25 mouse cellular contexts compared by ENCODE assay signal in the genomic region with DNA sequence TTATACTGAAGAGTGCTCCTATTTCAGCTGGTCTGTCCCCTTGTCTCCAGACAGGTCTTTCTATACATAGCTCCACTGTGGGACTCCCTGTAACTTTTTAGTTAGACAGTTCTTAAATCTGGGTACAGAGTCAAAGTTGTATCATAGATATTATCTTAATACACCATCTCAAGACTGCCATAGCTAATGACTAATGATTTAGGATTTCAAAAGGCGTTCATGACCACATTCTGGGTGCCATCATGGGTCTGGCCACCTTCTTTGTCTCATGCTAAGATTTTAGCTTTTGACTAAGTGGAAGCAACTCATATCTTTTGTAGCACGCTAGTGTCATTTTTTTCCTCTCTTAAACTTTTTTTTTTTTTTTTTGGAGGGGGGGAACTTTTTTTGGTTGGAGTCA.
DNase-seq lines count a peak whose midpoint lies in the region; ATAC-seq and TF ChIP-seq lines count a peak whose summit lies in the region.
"Had no signal": no experiment of that assay in that cellular context is flagged by ENCODE, and none has a peak within 500 bp of the region (broad histone marks: within the 10 kb centered on the region; RNA-seq: fewer than 3 reads in every experiment).

No protein-coding gene starts in this region.

- H3K4me2 ChIP-seq in lung, postnatal 0 days (replicated peaks; ENCODE audit: low read depth, low read length), result no peak overlapping the region
- H3K4me2 ChIP-seq in myocyte (ENCODE audit: low read depth), result peak overlapping the region; percentile 62
- H3K4me2 ChIP-seq: forebrain, embryonic 12.5 days; intestine, embryonic 15.5 days; liver, embryonic 11.5 days; neural tube, embryonic 12.5 days had no signal

- H3K27me3 ChIP-seq in lung, postnatal 0 days (replicated peaks; ENCODE audit: insufficient read depth, low read length), result no peaks in the 10 kb centered on the region
- H3K27me3 ChIP-seq in myocyte (ENCODE audit: control insufficient read depth, insufficient read depth, insufficient read length), result no peaks in the 10 kb centered on the region
- H3K27me3 ChIP-seq: forebrain, embryonic 12.5 days; intestine, embryonic 15.5 days; neural tube, embryonic 12.5 days had no signal

- no peak for ATAC-seq in lung, postnatal 0 days
- ATAC-seq in cerebellum, adult (ENCODE audit: insufficient number of reproducible peaks, low FRiP score, low TSS enrichment), result no peak
- ATAC-seq: hindbrain, embryonic 16.5 days; intestine, embryonic 15.5 days had no signal

- H3K4me3 ChIP-seq in lung, postnatal 0 days (ENCODE audit: low read depth, low read length), result no peak overlapping the region
- H3K4me3 ChIP-seq in myocyte, result no peak overlapping the region
- H3K4me3 ChIP-seq: forebrain, embryonic 12.5 days; hindbrain, embryonic 10.5 days; intestine, embryonic 15.5 days; layer of hippocampus, adult 2 months; neural tube, embryonic 12.5 days had no signal

- H3ac ChIP-seq in myocyte (ENCODE audit: control insufficient read depth, insufficient read length), result no peak overlapping the region

- no peaks in the 10 kb centered on the region for H3K79me2 ChIP-seq in myocyte (ENCODE audit: control insufficient read depth, insufficient read depth)

- H3K9ac ChIP-seq in lung, postnatal 0 days (replicated peaks; ENCODE audit: low read depth), result no peak overlapping the region
- H3K9ac ChIP-seq: forebrain, embryonic 12.5 days; intestine, embryonic 15.5 days; neural tube, embryonic 12.5 days had no signal

- no peak for DNase-seq in lung, postnatal 0 days (ENCODE audit: low spot score)
- no peak for DNase-seq in lung, postnatal 36 days
- DNase-seq in NIH3T3 (ENCODE audit: low read depth), result peak; percentile 40
- peak; percentile 42 for DNase-seq in fat pad, adult 2 months (ENCODE audit: extremely low read depth, low read depth, low spot score)
- no peak for DNase-seq in urinary bladder, postnatal 10 days (ENCODE audit: low spot score)
- DNase-seq: adrenal gland, postnatal 25 days; cerebellum, postnatal 14 days; kidney, adult 9 months; kidney, postnatal 25 days; layer of hippocampus, postnatal 36 days; lung, adult 18-20 months; lung, postnatal 14 days; midbrain, embryonic 14.5 days; right cerebral cortex, postnatal 14 days; spleen, adult 18-20 months; thymus, postnatal 36 days had no signal

- H3K4me1 ChIP-seq in lung, postnatal 0 days (ENCODE audit: insufficient read depth, low read depth, low read length), result no peaks in the 10 kb centered on the region

- H3K9me3 ChIP-seq in lung, postnatal 0 days (ENCODE audit: low read length), result no peaks in the 10 kb centered on the region
- H3K9me3 ChIP-seq: forebrain, embryonic 12.5 days; hindbrain, embryonic 10.5 days; intestine, embryonic 15.5 days; neural tube, embryonic 12.5 days had no signal

- peak overlapping the region; percentile 11; the same call in 1 of the 2 replicates for H3K27ac ChIP-seq in lung, postnatal 0 days (ENCODE audit: low read length)
- H3K27ac ChIP-seq: forebrain, embryonic 12.5 days; hindbrain, embryonic 10.5 days; intestine, embryonic 15.5 days; layer of hippocampus, adult 2 months; neural tube, embryonic 12.5 days had no signal

- no peak for TF ChIP-seq CTCF in lung, postnatal 0 days (IDR thresholded peaks at IDR 0.05)

- no peak for TF ChIP-seq POLR2A in myocyte (IDR thresholded peaks at IDR 0.05; ENCODE audit: insufficient read length, low read depth)

- 92% methylated on average over 2 of the region's 2 CpGs for WGBS in lung, postnatal 0 days

- no peaks in the 10 kb centered on the region for H3K36me3 ChIP-seq in lung, postnatal 0 days (ENCODE audit: insufficient read depth, low read length)
- H3K36me3 ChIP-seq in myocyte (ENCODE audit: control insufficient read depth, insufficient read depth), result no peaks in the 10 kb centered on the region
- H3K36me3 ChIP-seq: forebrain, embryonic 12.5 days; hindbrain, embryonic 10.5 days; intestine, embryonic 15.5 days; neural tube, embryonic 12.5 days had no signal

- TF ChIP-seq EP300 in lung, postnatal 0 days (IDR thresholded peaks at IDR 0.05), result no peak

TF ChIP-seq in myocyte, 11 proteins besides CTCF, POLR2A, EP300 and RAD21:
- no peak for TF ChIP-seq POLR2AphosphoS2 (IDR thresholded peaks at IDR 0.05; ENCODE audit: insufficient read length, low read depth)

Comparison
In these comparisons a context has a peak if more than half of its experiments do, and no peak if none do; other contexts are left out.
1. DNase-seq: peak in NIH3T3 (single experiment) and fat pad, adult 2 months (single experiment); none in lung, postnatal 0 days (single experiment), lung, postnatal 36 days (single experiment) and urinary bladder, postnatal 10 days (single experiment).